Mouse (Mus musculus) gastrocnemius, postnatal 36 days (tissue): ENCODE results near the gene Extl2. TPM values are rescaled to one million over a fixed set of nuclear protein-coding genes. Genes with fewer than 3 reads are reported as not detected.

ENCODE experiments used
- DNase-seq, 2 experiments: peaks; one replicate each; pipeline ENCODE4 v3.0.0; 2022
- intact Hi-C: fragments of 180-260 bp; cut with DNase I; formaldehyde crosslinking; loops from one replicate; pipeline ENCODE4 v1.15.1; 2025
- microRNA-seq, 2 experiments: library from miRNA; unstranded; fragments of <30 nt; microRNA quantifications; one replicate each; pipeline ENCODE4 v1.2.0; 2021
- total RNA-seq, 2 experiments: library from RNA; stranded (reverse); gene quantifications; 2 replicates each; pipeline ENCODE4 v1.2.3; 2021

Gene Extl2
- total RNA-seq, 2 experiments from 2014 or later: 8.3 to 9.1 TPM

DNA sequence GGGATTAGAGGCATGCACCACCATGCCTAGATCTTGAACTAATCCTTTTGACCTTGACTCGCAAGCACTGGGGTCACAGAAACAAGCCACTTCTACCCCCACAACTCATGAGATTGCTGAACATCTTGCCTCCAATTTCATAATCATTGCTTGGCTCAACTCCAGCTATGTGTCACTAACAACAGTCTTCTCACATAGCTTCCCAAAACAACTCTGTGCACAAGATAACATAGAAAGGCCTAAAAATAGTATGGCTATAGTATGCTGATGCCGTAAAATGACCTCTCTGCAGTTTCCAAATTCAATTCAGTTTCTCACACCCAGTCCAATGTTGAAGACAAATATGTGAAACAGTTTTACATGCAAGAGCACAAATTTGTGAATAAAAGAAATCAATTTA is 65.3 kb downstream of the Extl2 start:
- intact Hi-C loops: no loop called here
- DNase-seq: no peak

GRCm38 (mm10) chr3:116076739-116077138 is 69.5 kb downstream of the Extl2 start:
- DNase-seq: no peak

GRCm38 (mm10) chr3:116078490-116078889 is 71.2 kb downstream of the Extl2 start:
- no peak for DNase-seq
- intact Hi-C loops: no loop called here

More at GRCm38 (mm10) chr3:116076739-116077138, 69.5 kb downstream of the Extl2 start:
- intact Hi-C loops: no loop called here

Small RNA genes within 50 kb of the gene (microRNA-seq; reads per million reads assigned to microRNA genes)
- 0 reads per million in 2 experiments for gene Mir669n

Other genes starting within 250 kb of the Extl2 start
- gene Dph5, start 119.6 kb upstream of the Extl2 start, total RNA-seq: 1 to 10 TPM; 4.9 to 6.7 TPM
- 1 to 10 TPM; 5.7 to 5.8 TPM for gene Slc30a7, start 56 bp upstream of the Extl2 start, total RNA-seq
- 1 to 10 TPM; 2.9 to 4.0 TPM for gene Vcam1, start 122.2 kb downstream of the Extl2 start, total RNA-seq
- gene Gpr88, start 246.0 kb downstream of the Extl2 start, total RNA-seq: not detected